Mouse (Mus musculus) heart, embryonic 10.5 days (tissue): ENCODE data around the gene Prm1. TPM values are rescaled to one million over a fixed set of nuclear protein-coding genes. Genes with fewer than 3 reads are reported as not detected.

Experiments
- DNase-seq: peaks from one replicate; pipeline ENCODE4 v3.0.0-alpha.2; 2017; ENCODE audit warnings: low spot score
- H3K27ac ChIP-seq: fragments of 300-500 bp; sonication (generic); 2 replicates; pipeline ENCODE4 v1.5.1; 2016; ENCODE audit warnings: mild to moderate bottlenecking
- H3K27me3 ChIP-seq: fragments of 300-500 bp; sonication (generic); 2 replicates; pipeline ENCODE4 v1.6.1; 2016; ENCODE audit warnings: mild to moderate bottlenecking; ENCODE audit not compliant: poor library complexity, insufficient read depth, severe bottlenecking
- H3K36me3 ChIP-seq: fragments of 300-500 bp; sonication (generic); 2 replicates; pipeline ENCODE4 v1.6.1; 2016; ENCODE audit warnings: mild to moderate bottlenecking, moderate library complexity
- H3K4me1 ChIP-seq: fragments of 300-500 bp; sonication (generic); 2 replicates; pipeline ENCODE4 v1.6.1; 2016; ENCODE audit warnings: mild to moderate bottlenecking
- H3K4me3 ChIP-seq: fragments of 300-500 bp; sonication (generic); 2 replicates; pipeline ENCODE4 v1.5.1; 2016; ENCODE audit warnings: mild to moderate bottlenecking, moderate library complexity
- H3K9me3 ChIP-seq: fragments of 300-500 bp; sonication (generic); 2 replicates; pipeline ENCODE4 v1.6.1; 2016; ENCODE audit warnings: mild to moderate bottlenecking, moderate library complexity
- WGBS: fragments of 180-500 bp; shearing (Covaris S2); methylation state at CpG from one replicate; pipeline ENCODE4 v1.1.7; 2016; 5-methylcytosine and 5-hydroxymethylcytosine counted together
- polyA plus RNA-seq: library from polyadenylated mRNA; unstranded; fragments of >200 nt; fragmentation: Nextera tagmentation; extraction: Ambion mirVana; gene quantifications from 2 replicates; pipeline ENCODE4 v1.2.1, GENCODE M21; 2016

The Prm1 gene
- polyA plus RNA-seq, 1 experiment from 2014 or later: not detected

- H3K36me3 ChIP-seq: no peaks in the 10 kb centered on the region
- WGBS: 39% methylated on average over 7 of the region's 7 CpGs
- peaks cover 20% of the 10 kb centered on the region for H3K27me3 ChIP-seq
- peaks cover 15% of the 10 kb centered on the region for H3K4me1 ChIP-seq
- H3K4me3 ChIP-seq: no peak overlapping the region
- no peaks in the 10 kb centered on the region for H3K9me3 ChIP-seq
- DNase-seq: no peak
- peak overlapping the region; percentile 43; the same call in 1 of the 2 replicates for H3K27ac ChIP-seq
These were observed 55.8 kb downstream of the Prm1 start for GRCm38 (mm10) chr16:10749824-10750223.

- Histone ChIP-seq H3K27ac (peak overlapping the region; percentile 43), H3K4me3 (no peak overlapping the region), H3K36me3 (no peaks in the 10 kb centered on the region), H3K27me3 (peaks cover 19% of the 10 kb centered on the region), H3K9me3 (no peaks in the 10 kb centered on the region), H3K4me1 (peaks cover 15% of the 10 kb centered on the region)
- no peak for DNase-seq
- 37% methylated on average over 7 of the region's 7 CpGs for WGBS
These were observed 56.4 kb downstream of the Prm1 start for GRCm38 (mm10) chr16:10749226-10749625.

Other genes starting within 250 kb of the Prm1 start
- gene Socs1, start 20.3 kb downstream of the Prm1 start, polyA plus RNA-seq: 3.7 and 4.1 TPM in 2 replicates
- not detected in 2 replicates for gene Tnp2, start 17.2 kb downstream of the Prm1 start, polyA plus RNA-seq
- not detected in 2 replicates for gene Prm3, start 14.9 kb downstream of the Prm1 start, polyA plus RNA-seq
- gene Prm2, start 9.7 kb downstream of the Prm1 start, polyA plus RNA-seq: not detected in 2 replicates
- not detected in 2 replicates for gene Gm11172, start 7.1 kb upstream of the Prm1 start, polyA plus RNA-seq
- 3.7 and 4.1 TPM in 2 replicates for gene Rmi2, start 29.2 kb upstream of the Prm1 start, polyA plus RNA-seq